Mouse (Mus musculus) embryonic facial prominence, embryonic 15.5 days (tissue): ENCODE results near the gene Cptp. TPM values are rescaled to one million over a fixed set of nuclear protein-coding genes. Genes with fewer than 3 reads are reported as not detected.

ENCODE experiments used
- ATAC-seq: fragments of 200-750 bp; cut with Nextera tagmentation; 2 replicates; pipeline ENCODE4 v1.8.0; 2017; ENCODE audit warnings: low read depth, moderate TSS enrichment; ENCODE audit not compliant: insufficient number of reproducible peaks, low FRiP score, low TSS enrichment
- H3K27ac ChIP-seq: fragments of 300-500 bp; sonication (generic); replicated peaks from 2 replicates; pipeline ENCODE4 v1.5.1; 2015; ENCODE audit warnings: mild to moderate bottlenecking, inconsistent platforms
- H3K27me3 ChIP-seq: fragments of 300-500 bp; sonication (generic); 2 replicates; pipeline ENCODE4 v1.6.1; 2015; ENCODE audit warnings: inconsistent platforms
- H3K36me3 ChIP-seq: fragments of 300-500 bp; sonication (generic); 2 replicates; pipeline ENCODE4 v1.6.1; 2015; ENCODE audit warnings: mild to moderate bottlenecking, inconsistent platforms
- H3K4me1 ChIP-seq: fragments of 300-500 bp; sonication (generic); 2 replicates; pipeline ENCODE4 v1.6.1; 2015; ENCODE audit warnings: inconsistent platforms
- H3K4me2 ChIP-seq: fragments of 300-500 bp; sonication (generic); replicated peaks from 2 replicates; pipeline ENCODE4 v1.6.1; 2015; ENCODE audit warnings: mild to moderate bottlenecking, inconsistent platforms
- H3K4me3 ChIP-seq: fragments of 300-500 bp; sonication (generic); replicated peaks from 2 replicates; pipeline ENCODE4 v1.5.1; 2015; ENCODE audit warnings: mild to moderate bottlenecking, inconsistent platforms
- H3K9ac ChIP-seq: fragments of 300-500 bp; sonication (generic); 2 replicates; pipeline ENCODE4 v1.6.1; 2015; ENCODE audit warnings: inconsistent platforms
- H3K9me3 ChIP-seq: fragments of 300-500 bp; sonication (generic); replicated peaks from 2 replicates; pipeline ENCODE4 v1.6.1; 2016; ENCODE audit warnings: inconsistent platforms
- WGBS: fragments of 180-500 bp; shearing (Covaris S2); methylation state at CpG from one replicate; pipeline ENCODE4 v1.1.7; 2015; 5-methylcytosine and 5-hydroxymethylcytosine counted together
- polyA plus RNA-seq: library from polyadenylated mRNA; unstranded; fragments of >200 nt; fragmentation: Nextera tagmentation; extraction: Ambion mirVana; gene quantifications from 2 replicates; pipeline ENCODE4 v1.2.1, GENCODE M21; 2015

Cptp gene
- polyA plus RNA-seq, 1 experiment from 2014 or later: 20.1 TPM

GRCm38 (mm10) chr4:155896461-155896860 lies 27.2 kb upstream of the Cptp start:
- Histone ChIP-seq H3K27me3 (no peaks in the 10 kb centered on the region), H3K27ac (no peak overlapping the region), H3K9ac (no peak overlapping the region), H3K4me3 (no peak overlapping the region), H3K4me2 (no peak overlapping the region), H3K4me1 (peaks cover 30% of the 10 kb centered on the region), H3K9me3 (no peaks in the 10 kb centered on the region), H3K36me3 (peaks cover 51% of the 10 kb centered on the region)
- WGBS: 97% methylated on average over 12 of the region's 12 CpGs
- no peak for ATAC-seq

- peaks cover 33% of the 10 kb centered on the region for H3K4me1 ChIP-seq
- no peak overlapping the region for H3K4me2 ChIP-seq
- H3K9ac ChIP-seq: no peak overlapping the region
- H3K36me3 ChIP-seq: peaks cover 45% of the 10 kb centered on the region
- H3K27me3 ChIP-seq: no peaks in the 10 kb centered on the region
- no peaks in the 10 kb centered on the region for H3K9me3 ChIP-seq
- H3K4me3 ChIP-seq: no peak overlapping the region
- H3K27ac ChIP-seq: no peak overlapping the region
- 87% methylated on average over 4 of the region's 4 CpGs for WGBS
- no peak for ATAC-seq
These were observed 26.6 kb upstream of the Cptp start for GRCm38 (mm10) chr4:155895826-155896225.

GRCm38 (mm10) chr4:155895216-155895615 lies 26.0 kb upstream of the Cptp start:
- Histone ChIP-seq H3K9me3 (no peaks in the 10 kb centered on the region), H3K27me3 (no peaks in the 10 kb centered on the region), H3K4me3 (no peak overlapping the region), H3K36me3 (peaks cover 39% of the 10 kb centered on the region), H3K4me2 (peak overlapping the region; percentile 94), H3K27ac (peak overlapping the region; percentile 58; the same call in 1 of the 2 replicates), H3K9ac (no peak overlapping the region), H3K4me1 (peaks cover 39% of the 10 kb centered on the region)
- ATAC-seq: no peak
- 32% methylated on average over 6 of the region's 6 CpGs for WGBS

- H3K4me2 ChIP-seq: peak overlapping the region; percentile 94
- ATAC-seq: no peak
- H3K4me1 ChIP-seq: peaks cover 43% of the 10 kb centered on the region
- peaks cover 34% of the 10 kb centered on the region for H3K36me3 ChIP-seq
- peak overlapping the region; percentile 3; the same call in 1 of the 2 replicates for H3K9ac ChIP-seq
- H3K4me3 ChIP-seq: peak overlapping the region; percentile 90
- peak overlapping the region; percentile 58 for H3K27ac ChIP-seq
- WGBS: 17% methylated on average over 8 of the region's 8 CpGs
- H3K27me3 ChIP-seq: no peaks in the 10 kb centered on the region
- no peaks in the 10 kb centered on the region for H3K9me3 ChIP-seq
These were observed 25.2 kb upstream of the Cptp start for GRCm38 (mm10) chr4:155894311-155894881.

- Histone ChIP-seq H3K4me1 (peaks cover 43% of the 10 kb centered on the region), H3K9ac (no peak overlapping the region), H3K27ac (no peak overlapping the region), H3K36me3 (peaks cover 34% of the 10 kb centered on the region), H3K4me2 (peak overlapping the region; percentile 94), H3K27me3 (no peaks in the 10 kb centered on the region), H3K9me3 (no peaks in the 10 kb centered on the region), H3K4me3 (peak overlapping the region; percentile 90)
- ATAC-seq: no peak
- 61% methylated on average over 8 of the region's 8 CpGs for WGBS
These were observed 24.0 kb upstream of the Cptp start for GRCm38 (mm10) chr4:155893212-155893690.

GRCm38 (mm10) chr4:155892438-155893211 lies 23.4 kb upstream of the Cptp start:
- Histone ChIP-seq H3K27ac (peak overlapping the region; percentile 98), H3K4me3 (peak overlapping the region; percentile 90), H3K27me3 (no peaks in the 10 kb centered on the region), H3K9ac (peak overlapping the region; percentile 95), H3K9me3 (no peaks in the 10 kb centered on the region), H3K36me3 (peaks cover 36% of the 10 kb centered on the region), H3K4me1 (peaks cover 43% of the 10 kb centered on the region), H3K4me2 (peak overlapping the region; percentile 94)
- ATAC-seq: peak; percentile 3; the same call in 1 of the 2 replicates
- WGBS: 4% methylated on average over 37 of the region's 37 CpGs

- Histone ChIP-seq H3K9ac (peak overlapping the region; percentile 95), H3K27ac (peak overlapping the region; percentile 98), H3K9me3 (no peaks in the 10 kb centered on the region), H3K4me2 (peak overlapping the region; percentile 94), H3K36me3 (peaks cover 41% of the 10 kb centered on the region), H3K4me3 (peak overlapping the region; percentile 90), H3K27me3 (no peaks in the 10 kb centered on the region), H3K4me1 (peaks cover 43% of the 10 kb centered on the region)
- under 1% methylated on average over 56 of the region's 56 CpGs for WGBS
- peak; percentile 91 for ATAC-seq
These were observed 22.8 kb upstream of the Cptp start for GRCm38 (mm10) chr4:155892017-155892416.

- H3K27me3 ChIP-seq: no peaks in the 10 kb centered on the region
- H3K4me1 ChIP-seq: peaks cover 43% of the 10 kb centered on the region
- ATAC-seq: peak; percentile 92
- H3K9ac ChIP-seq: peak within 1 kb of the TSS; percentile 95
- WGBS: under 1% methylated on average over 52 of the region's 52 CpGs
- no peaks in the 10 kb centered on the region for H3K9me3 ChIP-seq
- H3K36me3 ChIP-seq: peaks cover 41% of the 10 kb centered on the region
- peak within 1 kb of the TSS; percentile 90 for H3K4me3 ChIP-seq
- peak within 1 kb of the TSS; percentile 98 for H3K27ac ChIP-seq
- peak within 1 kb of the TSS; percentile 94 for H3K4me2 ChIP-seq
These were observed 22.3 kb upstream of the Cptp start, which contains the start of the genes Pusl1 and Acap3 for GRCm38 (mm10) chr4:155891551-155892001. Gene Pusl1 (minus strand): TSS chr4:155891781. Gene Acap3 (plus strand): TSS chr4:155891822.

GRCm38 (mm10) chr4:155891011-155891471 lies 21.8 kb upstream of the Cptp start:
- peak overlapping the region; percentile 98; the same call in 1 of the 2 replicates for H3K27ac ChIP-seq
- H3K4me2 ChIP-seq: peak overlapping the region; percentile 94
- no peak for ATAC-seq
- no peaks in the 10 kb centered on the region for H3K27me3 ChIP-seq
- peak overlapping the region; percentile 95 for H3K9ac ChIP-seq
- under 1% methylated on average over 34 of the region's 34 CpGs for WGBS
- no peaks in the 10 kb centered on the region for H3K9me3 ChIP-seq
- H3K36me3 ChIP-seq: peaks cover 41% of the 10 kb centered on the region
- H3K4me1 ChIP-seq: peaks cover 43% of the 10 kb centered on the region
- H3K4me3 ChIP-seq: peak overlapping the region; percentile 90

GRCm38 (mm10) chr4:155889316-155889715 lies 20.1 kb upstream of the Cptp start:
- 80% methylated on average over 5 of the region's 5 CpGs for WGBS
- H3K27me3 ChIP-seq: no peaks in the 10 kb centered on the region
- no peak overlapping the region for H3K27ac ChIP-seq
- H3K9ac ChIP-seq: no peak overlapping the region
- H3K9me3 ChIP-seq: no peaks in the 10 kb centered on the region
- H3K4me1 ChIP-seq: peaks cover 30% of the 10 kb centered on the region
- no peak overlapping the region for H3K4me2 ChIP-seq
- peaks cover 50% of the 10 kb centered on the region for H3K36me3 ChIP-seq
- no peak overlapping the region for H3K4me3 ChIP-seq
- ATAC-seq: no peak

GRCm38 (mm10) chr4:155888181-155888580 lies 18.9 kb upstream of the Cptp start:
- H3K36me3 ChIP-seq: peaks cover 50% of the 10 kb centered on the region
- no peak overlapping the region for H3K4me3 ChIP-seq
- no peaks in the 10 kb centered on the region for H3K9me3 ChIP-seq
- no peaks in the 10 kb centered on the region for H3K27me3 ChIP-seq
- no peak for ATAC-seq
- H3K9ac ChIP-seq: no peak overlapping the region
- H3K4me2 ChIP-seq: no peak overlapping the region
- no peak overlapping the region for H3K27ac ChIP-seq
- peaks cover 19% of the 10 kb centered on the region for H3K4me1 ChIP-seq
- WGBS: 86% methylated on average over 9 of the region's 9 CpGs
